9 mouse cellular contexts compared by ENCODE assay signal in the genomic region with DNA sequence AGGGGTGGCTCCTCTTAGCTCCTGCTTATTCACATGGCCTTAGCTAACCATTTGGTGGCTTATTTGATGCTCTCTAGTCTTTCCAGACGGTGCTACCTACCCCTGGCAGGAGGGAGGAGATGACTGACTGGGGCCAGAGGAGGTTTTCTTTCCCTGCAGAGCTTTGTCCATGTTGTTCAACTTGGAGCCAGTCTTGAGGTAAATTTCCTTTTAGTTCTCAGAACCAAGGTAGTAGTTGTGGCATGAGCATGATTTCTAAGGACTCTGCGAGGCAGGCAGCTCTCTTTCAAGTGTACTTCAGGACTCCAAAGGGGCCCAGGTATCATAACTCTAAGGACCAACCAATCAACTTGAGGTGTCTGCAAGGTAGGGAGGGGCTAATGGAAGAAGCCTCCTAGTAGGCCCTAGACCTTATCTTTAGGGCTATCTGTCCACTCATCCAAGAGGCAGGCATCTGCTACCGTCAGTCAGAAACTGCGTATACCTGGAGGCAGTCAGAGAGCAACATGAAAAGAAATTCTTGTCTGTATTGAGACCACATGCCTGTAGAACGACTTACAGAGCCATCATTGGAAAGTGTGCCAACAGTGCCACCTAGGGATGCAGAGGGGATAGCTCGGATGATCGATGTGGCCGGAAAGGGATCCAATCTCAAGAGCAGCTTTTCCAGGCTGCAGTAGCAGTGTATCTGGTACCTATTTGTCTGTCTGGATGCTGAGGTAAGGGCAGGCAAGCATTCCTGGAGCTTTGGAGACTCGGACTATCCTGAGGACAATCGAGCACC. TPM values are rescaled to one million over a fixed set of nuclear protein-coding genes. Genes with fewer than 3 reads are reported as not detected.
DNase-seq lines count a peak whose midpoint lies in the region; ATAC-seq and TF ChIP-seq lines count a peak whose summit lies in the region.
"Had no signal": no experiment of that assay in that cellular context is flagged by ENCODE, and none has a peak within 500 bp of the region (broad histone marks: within the 10 kb centered on the region; RNA-seq: fewer than 3 reads in every experiment).

No protein-coding gene starts in this region.

- TF ChIP-seq CTCF in testis, adult 2 months (IDR thresholded peaks at IDR 0.05; ENCODE audit: control insufficient read depth, insufficient read depth, insufficient replicate concordance, low read depth, low read length): peak; percentile 59; the same call in 1 of the 2 replicates
- peak; percentile 60; the same call in 1 of the 2 replicates for TF ChIP-seq CTCF in bone marrow, adult 2 months (IDR thresholded peaks at IDR 0.05; ENCODE audit: control insufficient read depth, insufficient read depth, low read length)

- H3K27ac ChIP-seq in testis, adult 2 months (ENCODE audit: control insufficient read depth, insufficient read depth, low read depth, low read length): no peak overlapping the region
- H3K27ac ChIP-seq in bone marrow, adult 2 months (ENCODE audit: control insufficient read depth, insufficient read depth, low read depth, low read length, poor library complexity): no peak overlapping the region
- no peak overlapping the region for H3K27ac ChIP-seq in embryonic facial prominence, embryonic 14.5 days (replicated peaks; ENCODE audit: low read depth, low read length)
- no peak overlapping the region for H3K27ac ChIP-seq in limb, embryonic 11.5 days (replicated peaks; ENCODE audit: low read depth, low read length)
- no peak overlapping the region for H3K27ac ChIP-seq in neural tube, embryonic 15.5 days (replicated peaks)
- H3K27ac ChIP-seq: heart, embryonic 15.5 days had no signal

- peak; percentile 33; the same call in 1 of the 2 replicates for ATAC-seq in embryonic facial prominence, embryonic 14.5 days (ENCODE audit: low read depth)
- no peak for ATAC-seq in limb, embryonic 11.5 days (ENCODE audit: insufficient number of reproducible peaks, low FRiP score, low TSS enrichment, low read depth)
- peak; percentile 69 for ATAC-seq in neural tube, embryonic 15.5 days (ENCODE audit: low FRiP score)
- no peak for ATAC-seq in activated CD4-positive, CD25-positive, alpha-beta regulatory T cell, adult 4 months

- H3K36me3 ChIP-seq in testis, adult 2 months (ENCODE audit: control insufficient read depth, insufficient read depth, low read length): no peaks in the 10 kb centered on the region
- H3K36me3 ChIP-seq in embryonic facial prominence, embryonic 14.5 days (ENCODE audit: control insufficient read depth, insufficient read depth, low read length): peaks cover 55% of the 10 kb centered on the region
- H3K36me3 ChIP-seq in limb, embryonic 11.5 days (ENCODE audit: control insufficient read depth, insufficient read depth, low read length): 0 out of 2 replicates have a peak, but pooled peaks cover 3% of the 10 kb centered on the region
- peaks cover 23% of the 10 kb centered on the region for H3K36me3 ChIP-seq in neural tube, embryonic 15.5 days

- WGBS in bone marrow, adult 2 months: 32% methylated on average over 10 of the region's 10 CpGs
- 34% methylated on average over 10 of the region's 10 CpGs for WGBS in embryonic facial prominence, embryonic 14.5 days
- 48% methylated on average over 10 of the region's 10 CpGs for WGBS in limb, embryonic 11.5 days
- WGBS in neural tube, embryonic 15.5 days: 48% methylated on average over 10 of the region's 10 CpGs

- no peak overlapping the region for H3K4me3 ChIP-seq in testis, adult 2 months (ENCODE audit: control insufficient read depth, low read depth, low read length)
- no peak overlapping the region for H3K4me3 ChIP-seq in bone marrow, adult 2 months (replicated peaks; ENCODE audit: control insufficient read depth, low read depth, low read length)
- no peak overlapping the region for H3K4me3 ChIP-seq in embryonic facial prominence, embryonic 14.5 days (ENCODE audit: low read depth, low read length)
- no peak overlapping the region for H3K4me3 ChIP-seq in limb, embryonic 11.5 days (ENCODE audit: low read depth, low read length)
- H3K4me3 ChIP-seq in neural tube, embryonic 15.5 days (replicated peaks): no peak overlapping the region
- H3K4me3 ChIP-seq: heart, embryonic 15.5 days had no signal

- TF ChIP-seq POLR2A in testis, adult 2 months (IDR thresholded peaks at IDR 0.05; ENCODE audit: control insufficient read depth, low read depth, low read length): no peak
- TF ChIP-seq POLR2A in bone marrow, adult 2 months (IDR thresholded peaks at IDR 0.05; ENCODE audit: borderline replicate concordance, control insufficient read depth, low read depth, low read length): no peak

- H3K27me3 ChIP-seq in testis, adult 2 months (ENCODE audit: control insufficient read depth, insufficient read depth, low read length): no peaks in the 10 kb centered on the region
- no peaks in the 10 kb centered on the region for H3K27me3 ChIP-seq in embryonic facial prominence, embryonic 14.5 days (replicated peaks; ENCODE audit: control insufficient read depth, insufficient read depth, low read length)
- no peaks in the 10 kb centered on the region for H3K27me3 ChIP-seq in limb, embryonic 11.5 days (ENCODE audit: control insufficient read depth, insufficient read depth, low read length)
- H3K27me3 ChIP-seq in neural tube, embryonic 15.5 days (replicated peaks): no peaks in the 10 kb centered on the region
- H3K27me3 ChIP-seq: heart, embryonic 15.5 days had no signal

- no peak overlapping the region for H3K4me2 ChIP-seq in embryonic facial prominence, embryonic 14.5 days (ENCODE audit: low read depth, low read length)
- H3K4me2 ChIP-seq in limb, embryonic 11.5 days (ENCODE audit: low read depth, severe bottlenecking): no peak overlapping the region
- no peak overlapping the region for H3K4me2 ChIP-seq in neural tube, embryonic 15.5 days
- H3K4me2 ChIP-seq: heart, embryonic 15.5 days had no signal

- no peak for DNase-seq in testis, postnatal 10 days (ENCODE audit: low spot score)
- peak; percentile 77 for DNase-seq in embryonic facial prominence, embryonic 14.5 days (ENCODE audit: low spot score)
- DNase-seq in hindlimb bud, embryonic 11.5 days (ENCODE audit: extremely low spot score, low read depth, low spot score): peak; percentile 37
- peak; percentile 70 for DNase-seq in limb, embryonic 11.5 days (ENCODE audit: low spot score)

- no peak overlapping the region for H3K9ac ChIP-seq in embryonic facial prominence, embryonic 14.5 days (ENCODE audit: low read depth, low read length)
- H3K9ac ChIP-seq in limb, embryonic 11.5 days (ENCODE audit: low read length): no peak overlapping the region
- no peak overlapping the region for H3K9ac ChIP-seq in neural tube, embryonic 15.5 days (replicated peaks)
- H3K9ac ChIP-seq: heart, embryonic 15.5 days had no signal

- no peaks in the 10 kb centered on the region for H3K4me1 ChIP-seq in testis, adult 2 months (ENCODE audit: control insufficient read depth, insufficient read depth, low read length)
- H3K4me1 ChIP-seq in bone marrow, adult 2 months (ENCODE audit: control insufficient read depth, insufficient read depth, low read length): no peaks in the 10 kb centered on the region
- no peaks in the 10 kb centered on the region for H3K4me1 ChIP-seq in embryonic facial prominence, embryonic 14.5 days (ENCODE audit: control insufficient read depth, insufficient read depth, low read length)
- H3K4me1 ChIP-seq in limb, embryonic 11.5 days (ENCODE audit: control insufficient read depth, insufficient read depth, low read length): no peaks in the 10 kb centered on the region
- no peaks in the 10 kb centered on the region for H3K4me1 ChIP-seq in neural tube, embryonic 15.5 days

- H3K9me3 ChIP-seq in embryonic facial prominence, embryonic 14.5 days (ENCODE audit: control insufficient read depth, low read length): no peaks in the 10 kb centered on the region
- no peaks in the 10 kb centered on the region for H3K9me3 ChIP-seq in limb, embryonic 11.5 days (ENCODE audit: control insufficient read depth, low read length)
- H3K9me3 ChIP-seq in neural tube, embryonic 15.5 days (replicated peaks): no peaks in the 10 kb centered on the region
- H3K9me3 ChIP-seq: heart, embryonic 15.5 days had no signal

RNA-seq across cellular contexts. Expression of a gene that starts 50.5 kb away (rescaled TPM):
- polyA plus RNA-seq in testis, adult 2 months (2012; rRNA removed): 0.09 and 0.16 TPM in 2 replicates
- polyA plus RNA-seq in bone marrow, adult 2 months (2011; ENCODE audit: insufficient read depth, insufficient read length, low replicate concordance, missing spikeins): not detected in 2 replicates
- 0.26 and 0.42 TPM in 2 replicates for polyA plus RNA-seq in embryonic facial prominence, embryonic 14.5 days (2014; fragmentation: Nextera tagmentation; extraction: Ambion mirVana)
- 0.30 and 0.35 TPM in 2 replicates for polyA plus RNA-seq in limb, embryonic 11.5 days (2014; fragmentation: Nextera tagmentation; extraction: Ambion mirVana)
- polyA plus RNA-seq in neural tube, embryonic 15.5 days (2015; fragmentation: Nextera tagmentation; extraction: Ambion mirVana): 2.9 and 4.0 TPM in 2 replicates
- not detected for polyA plus RNA-seq in activated CD4-positive, CD25-positive, alpha-beta regulatory T cell, adult 4 months (2017; shearing (Covaris generic))

Comparison
In these comparisons a context has a peak if more than half of its experiments do, and no peak if none do; other contexts are left out.
1. ATAC-seq: peak in embryonic facial prominence, embryonic 14.5 days (single experiment) and neural tube, embryonic 15.5 days (single experiment); none in limb, embryonic 11.5 days (single experiment) and activated CD4-positive, CD25-positive, alpha-beta regulatory T cell, adult 4 months (single experiment).